ENCODE assay signal across 10 mouse cellular contexts in the genomic region with DNA sequence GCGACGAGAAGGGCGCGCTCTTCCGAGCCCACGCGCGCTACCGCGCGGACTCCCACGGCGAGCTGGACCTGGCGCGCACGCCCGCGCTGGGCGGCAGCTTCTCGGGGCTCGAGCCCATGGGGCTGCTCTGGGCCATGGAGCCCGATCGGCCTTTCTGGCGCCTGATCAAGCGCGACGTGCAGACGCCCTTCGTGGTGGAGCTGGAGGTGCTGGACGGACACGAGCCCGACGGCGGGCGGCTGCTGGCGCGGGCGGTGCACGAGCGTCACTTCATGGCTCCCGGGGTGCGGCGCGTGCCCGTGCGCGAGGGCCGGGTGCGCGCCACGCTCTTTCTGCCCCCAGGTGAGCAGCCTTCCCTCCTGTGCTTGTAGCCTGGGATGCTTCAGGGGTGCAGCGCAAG. TPM values are rescaled to one million over a fixed set of nuclear protein-coding genes. Genes with fewer than 3 reads are reported as not detected.
A peak's percentile ranks its signal among the peaks of the same experiment; 100 is the strongest.
DNase-seq lines count a peak whose midpoint lies in the region; ATAC-seq and TF ChIP-seq lines count a peak whose summit lies in the region.
"Not testable (repeated sequence)": the region's sequence is repeated elsewhere in the genome, so short reads cannot be mapped to it uniquely, and the experiment has no call there.
"Had no signal": no experiment of that assay in that cellular context is flagged by ENCODE, and none has a peak within 500 bp of the region (broad histone marks: within the 10 kb centered on the region; RNA-seq: fewer than 3 reads in every experiment).

No protein-coding gene starts in this region.

- not testable (repeated sequence) for H3K9me3 ChIP-seq in ES-E14 (ENCODE audit: control insufficient read depth, insufficient read depth, low read depth, low read length); hindbrain, embryonic 11.5 days (ENCODE audit: control insufficient read depth, low read length); liver, embryonic 12.5 days (replicated peaks); midbrain, embryonic 16.5 days (replicated peaks; ENCODE audit: control insufficient read depth, low read length, poor library complexity, severe bottlenecking); stomach, postnatal 0 days (ENCODE audit: control insufficient read depth, low read length)

- H3K36me3 ChIP-seq in ES-E14 (ENCODE audit: control insufficient read depth, insufficient read depth, low read length, poor library complexity, severe bottlenecking); hindbrain, embryonic 11.5 days (ENCODE audit: control insufficient read depth, insufficient read depth, low read length); liver, embryonic 12.5 days; midbrain, embryonic 16.5 days (ENCODE audit: control insufficient read depth, insufficient read depth, low read length); stomach, postnatal 0 days (ENCODE audit: control insufficient read depth, insufficient read depth, low read length): not testable (repeated sequence)

- H3K9ac ChIP-seq in ES-E14 (ENCODE audit: insufficient read depth, low read depth, low read length, poor library complexity, severe bottlenecking): peak overlapping the region; percentile 36; the same call in 1 of the 2 replicates
- H3K9ac ChIP-seq in hindbrain, embryonic 11.5 days (ENCODE audit: low read depth, low read length); liver, embryonic 12.5 days: not testable (repeated sequence)
- H3K9ac ChIP-seq in midbrain, embryonic 16.5 days (ENCODE audit: low read depth, low read length): peak overlapping the region; percentile 43; the same call in 1 of the 2 replicates
- H3K9ac ChIP-seq in stomach, postnatal 0 days (ENCODE audit: low read length): 0 out of 2 replicates have a peak overlapping the region, but pooled peaks have one; percentile 35

- in situ Hi-C loops in ES-E14 (cut with MboI; ENCODE audit: low sequenced_read_pairs in 2 of 2, unreplicated experiment in 2 of 2): not testable (repeated sequence)

- H3K4me3 ChIP-seq in ES-E14 (ENCODE audit: insufficient read depth in 1 of 2, low read depth in 1 of 2, low read length in 2 of 2, poor library complexity in 1 of 2, severe bottlenecking in 1 of 2): peak overlapping the region; percentile 49 to 67; a peak in 3 of 4 replicates
- peak overlapping the region; percentile 29 for H3K4me3 ChIP-seq in hindbrain, embryonic 11.5 days (ENCODE audit: low read depth, low read length)
- H3K4me3 ChIP-seq in liver, embryonic 12.5 days: peak overlapping the region; percentile 35
- peak overlapping the region; percentile 42 for H3K4me3 ChIP-seq in midbrain, embryonic 16.5 days (ENCODE audit: low read depth, low read length)
- peak overlapping the region; percentile 35 for H3K4me3 ChIP-seq in stomach, postnatal 0 days (ENCODE audit: low read depth, low read length)

- TF ChIP-seq EP300 in stomach, postnatal 0 days (optimal IDR thresholded peaks at IDR 0.05): not testable (repeated sequence)

- not testable (repeated sequence) for ATAC-seq in hindbrain, embryonic 11.5 days (ENCODE audit: low FRiP score); liver, embryonic 12.5 days; midbrain, embryonic 16.5 days; stomach, postnatal 0 days (ENCODE audit: low FRiP score, low TSS enrichment)

- not testable (repeated sequence) for TF ChIP-seq CTCF in stomach, postnatal 0 days (IDR thresholded peaks at IDR 0.05; ENCODE audit: low read depth)

- peak; percentile 13 for DNase-seq in ES-E14 (ENCODE audit: low read depth, low spot score)
- DNase-seq in cerebellum, postnatal 25 days: peak; percentile 53 to 60
- peak; percentile 7 for DNase-seq in gastrocnemius, adult 18-20 months (ENCODE audit: low spot score)
- DNase-seq in hindbrain, embryonic 11.5 days (ENCODE audit: low spot score): not testable (repeated sequence)
- DNase-seq in kidney, postnatal 36 days: peak; percentile 38 to 63
- DNase-seq in stomach, postnatal 0 days (ENCODE audit: low spot score): peak; percentile 34

- not testable (repeated sequence) for H3K4me1 ChIP-seq in ES-E14 (ENCODE audit: control insufficient read depth in 2 of 2, insufficient read depth in 2 of 2, low read length in 2 of 2, poor library complexity in 1 of 2); hindbrain, embryonic 11.5 days (replicated peaks; ENCODE audit: control insufficient read depth, insufficient read depth, low read length); liver, embryonic 12.5 days; midbrain, embryonic 16.5 days (ENCODE audit: control insufficient read depth, insufficient read depth, low read length); stomach, postnatal 0 days (replicated peaks; ENCODE audit: control insufficient read depth, insufficient read depth)

- H3K4me2 ChIP-seq in hindbrain, embryonic 11.5 days (replicated peaks; ENCODE audit: low read depth, low read length): peak overlapping the region; percentile 55
- peak overlapping the region; percentile 58 for H3K4me2 ChIP-seq in liver, embryonic 12.5 days
- peak overlapping the region; percentile 63 for H3K4me2 ChIP-seq in midbrain, embryonic 16.5 days (ENCODE audit: low read length)
- H3K4me2 ChIP-seq in stomach, postnatal 0 days (replicated peaks; ENCODE audit: low read depth): peak overlapping the region; percentile 55

- not testable (repeated sequence) for H3K27ac ChIP-seq in ES-E14 (ENCODE audit: insufficient read depth, low read depth, low read length, poor library complexity, severe bottlenecking); hindbrain, embryonic 11.5 days (ENCODE audit: low read depth, low read length); liver, embryonic 12.5 days; midbrain, embryonic 16.5 days (ENCODE audit: low read length); stomach, postnatal 0 days (replicated peaks)

- under 1% methylated on average over 37 of the region's 52 CpGs for WGBS in hindbrain, embryonic 11.5 days
- WGBS in liver, embryonic 12.5 days (ENCODE audit: insufficient replicate concordance): 2% methylated on average over 48 of the region's 52 CpGs
- under 1% methylated on average over 36 of the region's 52 CpGs for WGBS in midbrain, embryonic 16.5 days
- 2% methylated on average over 36 of the region's 52 CpGs for WGBS in stomach, postnatal 0 days

- H3K27me3 ChIP-seq in hindbrain, embryonic 11.5 days (ENCODE audit: control insufficient read depth, insufficient read depth, low read length): peaks cover 13% of the 10 kb centered on the region; the same call in 1 of the 2 replicates
- H3K27me3 ChIP-seq in liver, embryonic 12.5 days (replicated peaks): peaks cover 64% of the 10 kb centered on the region
- H3K27me3 ChIP-seq in midbrain, embryonic 16.5 days (ENCODE audit: control insufficient read depth, insufficient read depth, low read depth, low read length): peaks cover 19% of the 10 kb centered on the region
- not testable (repeated sequence) for H3K27me3 ChIP-seq in stomach, postnatal 0 days (ENCODE audit: control insufficient read depth, insufficient read depth, low read length)

RNA-seq across cellular contexts. Expression of gene Acot5, which starts 0.5 kb away (rescaled TPM):
- not detected in 2 replicates for total RNA-seq in ES-E14 (2012; rRNA removed)
- total RNA-seq in gastrocnemius, adult 18-20 months (2021): not detected
- polyA plus RNA-seq in hindbrain, embryonic 11.5 days (2014; fragmentation: Nextera tagmentation; extraction: Ambion mirVana): not detected in 2 replicates
- polyA plus RNA-seq in liver, embryonic 12.5 days (2016; fragmentation: Nextera tagmentation; extraction: Ambion mirVana): not detected in 2 replicates
- polyA plus RNA-seq in midbrain, embryonic 16.5 days (2015; fragmentation: Nextera tagmentation; extraction: Ambion mirVana): 0.22 and 0.31 TPM in 2 replicates
- polyA plus RNA-seq in stomach, postnatal 0 days (2015; fragmentation: Nextera tagmentation; extraction: Ambion mirVana): 0.16 TPM in 2 replicates

RNA-seq across cellular contexts. Expression of gene Acot3, which starts 17.6 kb away (rescaled TPM):
- 0.27 and 0.32 TPM in 2 replicates for total RNA-seq in ES-E14 (2012; rRNA removed)
- total RNA-seq in gastrocnemius, adult 18-20 months (2021): not detected
- 0.37 and 0.47 TPM in 2 replicates for polyA plus RNA-seq in hindbrain, embryonic 11.5 days (2014; fragmentation: Nextera tagmentation; extraction: Ambion mirVana)
- polyA plus RNA-seq in liver, embryonic 12.5 days (2016; fragmentation: Nextera tagmentation; extraction: Ambion mirVana): 2.9 and 3.6 TPM in 2 replicates
- 1.4 and 1.8 TPM in 2 replicates for polyA plus RNA-seq in midbrain, embryonic 16.5 days (2015; fragmentation: Nextera tagmentation; extraction: Ambion mirVana)
- polyA plus RNA-seq in stomach, postnatal 0 days (2015; fragmentation: Nextera tagmentation; extraction: Ambion mirVana): 0.30 and 0.53 TPM in 2 replicates

RNA-seq across cellular contexts. Expression of gene Gm49366, which starts 30.8 kb away (rescaled TPM):
- not detected in 2 replicates for total RNA-seq in ES-E14 (2012; rRNA removed)
- total RNA-seq in gastrocnemius, adult 18-20 months (2021): not detected
- polyA plus RNA-seq in hindbrain, embryonic 11.5 days (2014; fragmentation: Nextera tagmentation; extraction: Ambion mirVana): not detected in 2 replicates
- not detected in 2 replicates for polyA plus RNA-seq in liver, embryonic 12.5 days (2016; fragmentation: Nextera tagmentation; extraction: Ambion mirVana)
- not detected in 2 replicates for polyA plus RNA-seq in midbrain, embryonic 16.5 days (2015; fragmentation: Nextera tagmentation; extraction: Ambion mirVana)
- not detected in 2 replicates for polyA plus RNA-seq in stomach, postnatal 0 days (2015; fragmentation: Nextera tagmentation; extraction: Ambion mirVana)
- total RNA-seq: adrenal gland, postnatal 4 days had no signal
- polyA plus RNA-seq: frontal cortex, adult 2 months had no signal

RNA-seq across cellular contexts. Expression of gene Acot6, which starts 30.9 kb away (rescaled TPM):
- total RNA-seq in ES-E14 (2012; rRNA removed): 0.36 and 0.58 TPM in 2 replicates
- 1 to 10 TPM; 2.5 to 3.0 TPM for total RNA-seq in gastrocnemius, adult 18-20 months (2021)
- polyA plus RNA-seq in hindbrain, embryonic 11.5 days (2014; fragmentation: Nextera tagmentation; extraction: Ambion mirVana): 0.76 and 0.91 TPM in 2 replicates
- 0.48 and 0.54 TPM in 2 replicates for polyA plus RNA-seq in liver, embryonic 12.5 days (2016; fragmentation: Nextera tagmentation; extraction: Ambion mirVana)
- 0.98 and 1.2 TPM in 2 replicates for polyA plus RNA-seq in midbrain, embryonic 16.5 days (2015; fragmentation: Nextera tagmentation; extraction: Ambion mirVana)
- polyA plus RNA-seq in stomach, postnatal 0 days (2015; fragmentation: Nextera tagmentation; extraction: Ambion mirVana): 1.3 TPM in 2 replicates

RNA-seq across cellular contexts. Expression of gene Acot4, which starts 31.4 kb away (rescaled TPM):
- total RNA-seq in ES-E14 (2012; rRNA removed): 0.04 and 0.05 TPM in 2 replicates
- under 1 TPM; 0.07 to 0.14 TPM for total RNA-seq in gastrocnemius, adult 18-20 months (2021)
- polyA plus RNA-seq in hindbrain, embryonic 11.5 days (2014; fragmentation: Nextera tagmentation; extraction: Ambion mirVana): 0.14 and 0.63 TPM in 2 replicates
- 6.4 and 6.6 TPM in 2 replicates for polyA plus RNA-seq in liver, embryonic 12.5 days (2016; fragmentation: Nextera tagmentation; extraction: Ambion mirVana)
- 0.59 and 0.67 TPM in 2 replicates for polyA plus RNA-seq in midbrain, embryonic 16.5 days (2015; fragmentation: Nextera tagmentation; extraction: Ambion mirVana)
- 1.2 and 1.3 TPM in 2 replicates for polyA plus RNA-seq in stomach, postnatal 0 days (2015; fragmentation: Nextera tagmentation; extraction: Ambion mirVana)
